Mouse (Mus musculus): Measurements from ENCODE around the gene Pax5.

GRCm38 (mm10) chr4:44556586-44557281, 153.6 kb downstream of the Pax5 start:
- TF ChIP-seq CTCF (IDR thresholded peaks at IDR 0.05; ENCODE audit: low read depth) = no peak; the same call in 1 of the 2 replicates
- no peak for TF ChIP-seq EP300 (IDR thresholded peaks at IDR 0.05; ENCODE audit: low read depth)

Measured in liver, postnatal 0 days (tissue).